Mouse (Mus musculus): ENCODE results near the gene Gsk3a.
A peak's percentile ranks its signal among the peaks of the same experiment; 100 is the strongest.

Gsk3a gene

DNA sequence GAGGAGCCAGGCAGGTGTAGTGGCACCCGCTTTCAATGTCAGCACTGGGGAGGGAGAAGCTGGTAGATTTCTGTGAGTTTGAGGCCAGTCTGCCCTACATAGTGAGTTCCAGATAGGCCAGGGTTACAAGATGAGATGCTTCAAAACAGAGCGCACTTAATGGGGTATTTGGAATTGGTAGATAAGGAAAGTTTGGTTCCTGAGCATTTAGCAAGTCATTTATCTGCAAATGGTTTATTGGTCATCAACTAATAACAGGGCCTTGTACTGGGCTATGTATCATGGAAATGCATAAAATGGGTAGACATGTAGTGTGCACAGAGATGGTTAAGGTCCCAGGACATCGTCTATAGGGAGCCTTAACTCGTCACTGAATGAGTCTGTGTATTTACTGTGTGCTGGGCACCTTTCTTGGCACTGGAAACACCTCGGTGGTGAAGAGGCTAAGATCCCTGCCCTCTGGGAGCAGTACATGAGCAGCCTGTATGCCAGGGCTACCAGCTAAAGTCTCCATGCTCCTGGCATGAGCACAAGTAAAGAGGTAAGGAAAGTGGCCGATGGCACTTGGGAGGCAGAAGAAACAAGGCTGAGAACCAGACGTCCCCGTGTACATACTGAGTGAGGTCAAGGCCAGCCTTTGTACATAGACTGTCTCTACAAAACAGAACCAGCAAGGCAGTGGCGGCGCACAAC lies 15.2 kb downstream of the Gsk3a start:
- DNase-seq (ENCODE audit: low read depth, low spot score) = no peak

DNA sequence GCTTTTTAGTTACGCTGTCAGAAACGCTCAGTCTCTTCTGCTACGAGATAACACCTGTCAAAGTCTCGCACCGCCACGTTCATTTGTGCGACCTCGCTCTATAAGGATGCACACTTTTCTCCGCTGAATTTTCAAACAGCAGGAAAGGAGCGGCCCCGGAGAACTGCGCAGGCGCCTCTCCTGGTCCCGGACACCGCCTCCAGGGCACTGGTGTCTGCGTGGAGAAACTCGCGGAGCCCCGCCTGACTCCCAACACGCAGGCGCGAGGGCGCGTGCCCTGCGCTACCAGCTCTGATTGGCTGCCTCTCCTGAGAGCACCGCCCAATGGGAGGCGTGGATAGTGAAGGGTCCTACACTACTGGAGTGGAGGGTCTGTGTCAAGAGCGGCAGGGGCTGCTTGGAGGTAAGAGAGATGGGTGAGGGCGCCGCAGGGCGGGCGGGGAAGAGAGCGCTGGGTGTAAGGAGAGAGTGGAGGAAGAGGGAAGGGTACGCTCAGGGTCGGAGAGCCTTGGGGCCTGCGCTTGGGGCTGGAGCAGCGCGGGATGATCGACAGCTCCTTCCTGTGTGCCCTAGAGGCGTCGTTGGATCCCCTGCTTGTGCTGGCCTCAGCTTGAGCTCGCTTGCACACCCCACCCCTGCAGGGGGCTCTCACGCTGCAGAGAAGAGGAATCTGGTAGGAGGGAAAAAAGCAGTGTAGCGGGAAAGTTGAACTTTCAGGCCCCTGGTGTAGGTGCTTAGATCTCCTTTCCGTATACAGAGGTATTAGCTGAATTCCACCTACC lies 16.4 kb downstream of the Gsk3a start, which contains the start of gene Zfp526:
TSS of gene Zfp526 (plus strand) at position 324 of the 782 bp plus-strand sequence.
- DNase-seq (ENCODE audit: low read depth, low spot score) = peak; percentile 98

- no peak for DNase-seq (ENCODE audit: low read depth, low spot score)
Measured at GRCm38 (mm10) chr7:25220457-25221101, 17.1 kb downstream of the Gsk3a start, which contains the start of gene Dedd2. Gene Dedd2 (minus strand): TSS chr7:25220615.

DNA sequence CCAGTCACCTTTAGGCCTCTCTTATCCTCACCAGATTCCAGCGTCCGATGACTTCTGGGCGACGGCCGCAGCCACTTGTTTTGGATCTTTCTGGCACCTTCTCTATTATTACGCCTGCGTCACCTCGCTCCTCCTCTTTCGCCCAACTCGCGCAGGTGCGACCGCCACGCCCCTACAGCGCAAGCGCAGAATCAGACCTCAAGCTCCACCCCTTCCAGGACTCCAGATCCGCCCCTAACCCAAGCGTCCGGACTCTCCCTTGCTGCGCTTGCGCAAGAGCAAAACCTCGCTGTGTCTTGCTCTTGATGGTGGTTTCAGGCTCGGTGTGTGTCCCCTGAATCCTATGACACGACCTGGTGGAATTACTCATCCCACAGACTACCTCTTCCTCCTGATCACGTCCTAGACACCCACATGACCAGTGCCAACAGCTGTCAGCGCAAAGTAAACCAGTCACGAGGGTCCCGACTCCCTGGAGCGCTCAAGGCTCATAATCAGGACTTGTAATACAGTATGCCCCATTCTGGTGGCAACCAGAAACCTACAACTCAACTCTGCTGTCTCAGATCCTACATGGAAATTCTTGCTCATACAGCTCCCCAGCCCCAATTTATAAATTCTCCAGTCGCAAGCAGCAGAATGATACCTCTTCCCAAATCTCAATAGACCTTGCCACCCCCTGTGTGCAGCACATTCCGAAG lies 17.7 kb downstream of the Gsk3a start:
- peak; percentile 94 for DNase-seq (ENCODE audit: low read depth, low spot score)

DNA sequence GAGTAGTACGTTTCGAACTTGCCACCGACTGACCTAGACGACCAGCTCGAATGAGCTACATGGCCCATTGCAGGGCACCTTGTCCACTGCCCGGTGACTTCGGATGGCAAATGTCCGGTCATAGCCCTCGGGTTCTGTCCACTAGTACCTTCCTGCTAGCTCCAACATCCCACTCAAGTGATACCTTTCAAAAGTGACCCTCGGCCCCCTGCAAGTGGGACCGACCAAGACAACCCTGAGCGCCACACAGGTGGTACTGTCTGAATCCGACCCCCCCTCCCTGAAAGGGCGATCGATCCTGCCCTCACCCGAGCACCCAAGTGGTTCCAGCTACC lies 18.3 kb downstream of the Gsk3a start:
- no peak for DNase-seq (ENCODE audit: low read depth, low spot score)

GRCm38 (mm10) chr7:25218705-25219415 lies 18.8 kb downstream of the Gsk3a start:
- peak; percentile 60 for DNase-seq (ENCODE audit: low read depth, low spot score)

GRCm38 (mm10) chr7:25217653-25218395 lies 19.8 kb downstream of the Gsk3a start:
- no peak for DNase-seq (ENCODE audit: low read depth, low spot score)

- no peak for DNase-seq (ENCODE audit: low read depth, low spot score)
Measured at GRCm38 (mm10) chr7:25214172-25214571, 23.5 kb downstream of the Gsk3a start.

GRCm38 (mm10) chr7:25213099-25213498 lies 24.6 kb downstream of the Gsk3a start:
- no peak for DNase-seq (ENCODE audit: low read depth, low spot score)

DNA sequence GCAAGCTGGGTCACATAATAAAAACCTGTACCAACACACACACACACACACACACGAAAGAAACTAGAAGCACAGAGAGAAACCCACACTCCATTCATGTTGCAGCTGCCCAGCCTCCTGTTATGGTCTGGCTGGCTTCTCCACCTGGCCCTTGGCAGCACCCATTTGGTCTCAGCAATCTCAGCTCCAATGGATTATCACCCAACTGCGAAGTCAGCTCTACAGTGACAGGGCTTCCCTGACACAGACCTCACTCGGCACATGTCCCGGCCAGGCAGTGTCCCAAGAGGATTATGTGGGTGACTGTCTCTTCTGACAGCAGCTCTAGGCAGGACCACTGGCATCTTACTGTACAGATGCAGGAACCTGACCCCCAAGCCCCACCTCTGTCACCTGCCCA lies 27.2 kb downstream of the Gsk3a start:
- DNase-seq (ENCODE audit: low read depth, low spot score) = peak; percentile 23

GRCm38 (mm10) chr7:25209161-25209622 lies 28.5 kb downstream of the Gsk3a start:
- DNase-seq (ENCODE audit: low read depth, low spot score) = no peak

DNA sequence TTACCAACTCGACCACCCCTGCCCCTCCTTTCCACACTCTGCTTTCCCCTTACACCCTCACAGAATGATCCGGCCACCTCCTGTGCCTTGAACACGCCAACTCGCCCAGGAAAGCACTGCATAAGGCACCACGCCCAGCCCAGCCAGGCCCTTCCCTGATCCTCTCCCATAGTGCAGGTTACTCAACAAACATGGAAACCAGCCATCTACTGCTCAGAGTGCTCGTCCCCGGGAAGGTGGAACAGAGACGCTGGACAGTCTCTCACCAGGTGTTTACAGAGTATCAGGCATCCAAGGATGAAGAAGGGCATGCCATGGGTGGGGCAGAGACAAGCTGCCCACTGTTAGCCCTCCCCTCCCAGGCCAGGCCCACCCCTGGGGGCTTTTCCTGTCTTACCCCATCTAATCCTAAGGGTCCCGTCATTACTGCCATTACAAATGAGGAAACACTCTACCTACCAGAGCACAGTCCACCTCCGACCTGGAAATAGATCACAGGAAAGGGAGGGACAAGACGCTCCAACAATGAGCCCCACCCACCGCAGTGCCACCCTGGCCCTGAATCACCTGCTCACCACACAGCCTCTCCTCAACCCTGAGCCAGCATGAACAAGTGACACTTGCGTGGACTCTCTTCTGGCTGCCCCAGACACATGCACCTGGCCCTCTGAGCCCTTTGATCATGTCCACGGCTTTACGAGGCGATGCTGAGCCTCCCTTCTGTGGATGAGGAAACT lies 31.4 kb downstream of the Gsk3a start:
- DNase-seq (ENCODE audit: low read depth, low spot score) = no peak

- no peak for DNase-seq (ENCODE audit: low read depth, low spot score)
Measured at GRCm38 (mm10) chr7:25205355-25206093, 32.1 kb downstream of the Gsk3a start.

GRCm38 (mm10) chr7:25203624-25204023 lies 34.0 kb downstream of the Gsk3a start:
- no peak for DNase-seq (ENCODE audit: low read depth, low spot score)

DNA sequence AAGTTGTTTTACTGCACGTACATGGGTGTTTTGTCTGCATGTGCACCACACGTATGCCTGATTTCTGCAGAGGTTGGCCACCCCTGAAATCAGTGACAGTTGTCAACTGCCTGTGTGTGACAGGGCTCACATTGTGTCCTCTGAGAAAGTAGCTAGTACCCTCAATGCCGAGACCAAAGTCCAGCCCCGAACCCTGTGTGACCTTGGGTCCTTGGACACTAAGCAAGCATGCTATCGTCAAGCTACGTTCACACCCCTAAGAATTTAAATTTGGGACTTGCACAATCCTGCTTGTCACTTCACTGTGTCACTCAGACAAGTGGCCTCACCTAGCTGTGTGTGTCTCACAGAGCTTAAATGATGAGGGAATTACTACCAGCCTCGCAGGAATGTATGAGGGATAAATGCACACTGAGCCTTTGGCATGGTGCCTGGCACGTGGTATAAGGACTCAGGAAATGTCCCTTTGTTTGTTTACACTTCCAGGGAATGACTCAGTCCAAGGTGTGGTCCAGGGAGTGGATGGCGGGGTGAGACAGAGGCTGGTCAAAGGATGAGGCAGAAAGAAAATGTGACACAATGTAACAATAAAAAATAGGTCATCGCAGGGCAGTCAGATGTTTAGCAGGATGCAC lies 40.1 kb downstream of the Gsk3a start:
- no peak for DNase-seq (ENCODE audit: low read depth, low spot score)

DNA sequence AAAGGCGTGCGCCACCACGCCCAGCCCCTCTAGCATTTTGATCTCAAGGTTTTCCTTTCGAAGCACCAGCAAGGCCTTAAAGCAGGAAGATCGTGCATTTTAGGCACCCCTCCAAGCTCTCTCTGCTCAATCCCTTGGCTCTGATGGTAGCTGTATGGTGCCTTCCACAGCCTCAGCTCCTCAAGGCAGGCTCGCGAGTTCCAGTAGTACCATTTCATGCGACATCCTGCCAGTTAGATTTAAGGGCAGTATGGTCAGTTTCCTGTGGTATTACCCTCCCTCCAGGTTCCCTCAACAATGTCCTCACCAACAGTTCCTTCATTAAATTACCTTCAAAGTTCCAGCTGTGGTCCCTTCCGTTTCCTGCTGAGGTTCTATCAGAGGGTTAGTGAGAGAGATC lies 41.5 kb downstream of the Gsk3a start:
- no peak for DNase-seq (ENCODE audit: low read depth, low spot score)

DNA sequence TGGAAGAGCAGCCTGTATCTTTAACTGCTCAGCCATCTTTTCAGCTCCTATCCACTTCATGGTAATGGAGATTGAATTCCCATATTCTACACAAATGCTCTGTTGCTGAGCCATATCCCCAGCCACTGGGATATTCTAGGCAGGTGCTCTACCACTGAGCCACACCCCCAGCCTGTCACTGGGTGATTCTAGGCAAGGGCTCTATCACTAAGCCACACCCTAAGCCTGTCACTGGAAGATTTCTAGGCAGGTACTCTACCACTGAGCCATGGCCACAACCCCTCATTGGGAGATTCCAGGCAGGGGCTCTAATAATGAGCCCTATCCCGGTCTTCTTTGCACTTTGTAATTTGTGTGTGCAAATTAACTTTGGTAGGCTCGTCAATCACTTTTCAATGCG lies 42.5 kb downstream of the Gsk3a start:
- DNase-seq (ENCODE audit: low read depth, low spot score) = no peak

DNA sequence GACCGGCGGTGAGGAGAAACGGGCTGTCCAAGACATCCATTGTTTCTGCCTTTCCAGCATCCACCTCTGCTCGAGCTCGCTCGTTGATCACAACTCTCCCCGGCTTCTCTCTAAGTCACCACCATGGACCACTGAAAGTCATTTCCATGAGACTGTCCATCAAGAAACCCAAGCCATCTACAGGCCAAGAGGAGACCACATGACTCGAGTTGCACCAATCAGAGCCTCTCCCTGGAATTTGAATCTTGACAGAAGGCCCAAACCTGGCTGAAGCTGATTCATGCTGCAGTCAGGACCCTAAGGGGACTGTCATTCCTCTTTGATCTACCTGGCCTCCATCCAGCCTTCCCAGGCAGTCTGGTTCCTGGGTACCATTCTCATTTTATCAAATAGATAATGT lies 45.5 kb downstream of the Gsk3a start:
- no peak for DNase-seq (ENCODE audit: low read depth, low spot score)

DNA sequence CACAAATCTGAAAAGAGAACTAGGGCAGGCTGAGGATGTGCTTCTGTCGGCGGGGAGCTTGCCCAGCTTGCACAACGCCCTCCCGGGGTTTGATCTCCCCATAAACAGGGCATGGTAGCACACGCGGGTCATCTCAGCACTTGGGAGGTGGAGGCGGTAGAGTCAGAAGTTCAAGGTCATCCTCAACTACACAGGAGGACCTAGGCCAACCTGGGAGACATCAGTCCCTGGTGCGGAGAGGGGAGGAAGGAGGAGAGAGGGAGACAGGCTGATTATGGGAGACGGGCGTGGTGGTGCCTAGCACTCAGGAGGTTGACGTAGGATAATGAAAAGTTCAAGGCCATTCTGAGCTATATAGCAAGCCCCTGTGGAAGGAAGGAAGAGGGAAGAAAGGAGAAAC lies 46.8 kb downstream of the Gsk3a start:
- DNase-seq (ENCODE audit: low read depth, low spot score) = no peak
